Mouse (Mus musculus): ENCODE measurements around the gene Nosip.

- no peak for TF ChIP-seq CTCF (IDR thresholded peaks at IDR 0.05; ENCODE audit: borderline replicate concordance, control insufficient read depth, extremely low read depth, insufficient read depth, low read length, poor library complexity)
- TF ChIP-seq POLR2A (IDR thresholded peaks at IDR 0.05; ENCODE audit: control insufficient read depth, extremely low read depth, insufficient read depth, low read length, poor library complexity): no peak
Measured at GRCm38 (mm10) chr7:45067190-45067999, 5.2 kb downstream of the Nosip start.
